Mouse (Mus musculus) retina, embryonic 14.5 days (tissue): ENCODE measurements around the gene Os9.
"Not testable (repeated sequence)": the region's sequence is repeated elsewhere in the genome, so short reads cannot be mapped to it uniquely, and the experiment has no call there.

ENCODE experiments used
- DNase-seq: peaks from one replicate; pipeline ENCODE4 v3.0.0-alpha.2; 2015; ENCODE audit warnings: low spot score

The Os9 gene

DNA sequence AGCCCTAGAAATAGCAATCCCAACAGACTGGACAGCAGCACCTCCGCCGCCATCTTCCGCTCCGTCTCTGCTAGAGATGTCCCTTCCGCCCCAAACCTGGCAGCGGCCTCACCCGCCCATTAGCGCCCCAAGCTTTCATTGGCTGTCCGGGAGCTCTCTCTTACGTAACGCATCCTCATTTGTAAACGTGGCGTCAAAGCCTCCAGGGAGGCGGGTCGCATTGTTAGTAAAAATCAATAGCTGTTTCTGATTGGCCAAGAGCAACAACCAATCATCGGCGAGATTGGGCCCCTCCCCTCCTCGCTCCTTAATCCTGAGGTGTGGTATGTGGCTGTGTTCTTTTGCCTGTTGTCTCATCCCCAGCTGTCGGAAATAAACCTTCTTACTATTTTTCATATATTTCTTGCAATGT, at the start of gene Os9:
Gene Os9 (minus strand): TSS at position 66 of the 412 bp plus-strand sequence.
- peak; percentile 99 for DNase-seq

- no peak for DNase-seq
Observed at GRCm38 (mm10) chr10:127170002-127170401, 49.1 kb upstream of the Os9 start.

DNA sequence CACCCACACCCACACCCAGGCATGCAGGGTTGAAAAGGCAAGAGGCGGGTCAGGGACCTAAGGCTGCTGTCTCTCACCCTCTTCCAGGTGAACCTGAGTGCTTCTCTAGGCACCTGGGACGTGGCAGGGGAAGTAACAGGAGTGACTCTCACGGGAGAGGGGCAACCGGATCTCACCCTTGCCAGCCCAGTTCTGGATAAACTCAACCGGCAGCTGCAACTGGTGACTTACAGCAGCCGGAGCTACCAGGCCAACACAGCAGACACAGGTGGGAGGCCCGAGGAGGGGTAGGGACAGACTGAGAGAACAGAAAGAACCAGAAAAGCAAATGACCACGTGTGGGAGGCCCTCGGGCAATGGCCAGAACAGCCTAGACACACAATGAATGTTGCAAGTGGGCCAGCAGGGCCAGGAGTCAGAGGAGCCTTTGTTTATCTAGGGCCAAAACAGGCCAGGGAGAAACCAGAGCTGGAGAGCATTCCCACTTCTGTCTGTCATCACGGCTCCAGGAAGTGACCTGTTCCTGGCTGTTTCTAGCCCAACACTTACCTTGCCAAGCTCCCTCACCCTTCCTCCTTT, 46.8 kb upstream of the Os9 start:
- no peak for DNase-seq

DNA sequence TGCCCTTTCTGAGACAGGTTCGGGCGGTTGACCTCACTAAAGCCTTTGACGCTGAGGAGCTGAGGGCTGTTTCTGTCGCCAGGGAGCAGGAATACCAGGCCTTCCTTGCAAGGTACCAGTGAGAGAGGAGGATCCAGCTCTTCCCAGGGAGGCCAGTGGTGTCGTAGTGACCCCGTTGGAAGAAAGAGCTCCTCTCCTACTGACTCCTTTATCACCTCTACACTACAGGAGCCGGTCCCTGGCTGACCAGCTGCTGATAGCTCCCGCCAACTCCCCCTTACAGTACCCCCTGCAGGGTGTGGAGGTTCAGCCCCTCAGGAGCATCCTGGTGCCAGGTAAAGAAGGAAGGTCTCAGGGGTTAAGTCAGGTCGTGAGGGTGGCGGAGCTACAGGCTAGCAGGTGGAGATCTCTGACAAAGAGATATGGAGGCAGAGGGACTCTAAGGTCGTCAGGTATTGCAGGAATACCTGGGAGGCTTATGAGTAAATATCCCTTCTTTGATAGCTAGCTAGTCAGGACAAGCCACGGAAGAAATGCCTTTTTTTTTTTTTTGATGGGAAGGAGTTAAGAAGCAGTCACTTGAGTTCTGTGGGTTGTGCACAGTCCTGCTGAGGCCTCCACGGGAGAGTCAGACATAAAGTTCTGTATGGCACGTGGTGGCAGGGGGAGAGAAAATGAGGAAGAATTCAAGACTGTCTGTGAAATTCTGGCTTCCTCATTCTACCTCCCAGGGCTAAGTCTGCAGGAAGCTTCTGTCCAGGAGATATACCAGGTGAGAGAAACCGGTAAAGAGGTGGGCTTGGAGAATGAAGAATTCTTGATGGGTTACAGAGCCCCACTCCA, 46.1 kb upstream of the Os9 start:
- no peak for DNase-seq

GRCm38 (mm10) chr10:127166404-127166715, 45.4 kb upstream of the Os9 start:
- DNase-seq, result no peak

GRCm38 (mm10) chr10:127165654-127166403, 44.9 kb upstream of the Os9 start:
- peak; percentile 60 for DNase-seq

DNA sequence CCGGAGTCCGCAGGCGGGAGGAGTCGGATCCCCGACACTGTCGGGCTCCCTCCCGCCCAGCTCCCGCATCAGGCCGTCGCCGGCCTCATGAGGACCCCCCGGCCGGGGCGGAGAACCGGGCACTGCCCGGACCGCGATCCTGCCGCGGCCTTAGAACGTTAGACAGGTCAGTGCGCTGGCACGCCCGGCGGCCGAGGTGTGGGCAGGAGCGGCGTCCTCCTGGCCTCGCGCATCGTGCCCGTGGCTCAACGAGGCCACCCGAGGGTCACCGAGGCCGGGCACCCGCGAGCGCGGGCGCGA, 44.4 kb upstream of the Os9 start:
- DNase-seq, result no peak

DNA sequence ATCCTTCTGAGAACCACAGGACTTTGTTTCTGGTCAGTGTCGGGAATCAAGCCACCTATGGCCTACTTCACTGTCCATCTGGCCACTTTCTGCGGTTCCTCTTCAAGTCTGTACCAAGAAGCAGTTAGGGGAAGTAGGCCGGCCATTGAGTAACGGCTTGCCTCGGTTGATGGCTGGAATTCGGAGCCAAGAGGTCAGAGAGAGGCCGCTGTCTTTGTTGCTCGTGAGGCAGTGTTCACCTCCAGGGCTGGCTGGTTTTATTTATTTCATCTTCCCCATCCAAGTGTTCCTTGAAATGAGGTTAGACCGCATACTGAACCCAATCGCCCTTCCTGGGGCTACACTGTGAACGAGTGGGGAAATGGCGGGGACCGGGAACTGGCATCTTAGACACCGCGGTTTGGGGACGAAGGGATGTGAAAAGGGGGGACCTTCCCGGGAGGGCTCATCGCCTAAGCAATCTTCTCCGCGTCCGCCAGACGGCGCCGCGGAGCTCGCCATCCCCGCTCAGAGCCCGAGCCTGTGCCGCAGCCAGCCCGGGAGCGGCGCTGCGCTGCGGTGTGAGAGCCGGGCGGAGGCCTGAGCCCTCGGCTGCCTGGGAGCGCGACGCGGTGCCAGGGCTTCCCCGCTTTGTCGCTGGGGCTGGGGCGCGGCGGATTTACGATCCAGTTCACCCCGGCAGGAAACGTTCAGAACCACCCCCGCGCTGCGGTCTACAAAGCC, 43.9 kb upstream of the Os9 start, which contains the start of gene B4galnt1:
Gene B4galnt1 (plus strand): TSS at position 595 of the 723 bp plus-strand sequence.
- DNase-seq, result peak; percentile 92

GRCm38 (mm10) chr10:127164190-127164589, 43.3 kb upstream of the Os9 start:
- DNase-seq, result no peak

GRCm38 (mm10) chr10:127162771-127163261, 41.9 kb upstream of the Os9 start:
- not testable (repeated sequence) for DNase-seq

- DNase-seq, result no peak
Observed at GRCm38 (mm10) chr10:127160728-127161127, 39.8 kb upstream of the Os9 start.

- DNase-seq, result no peak
Observed at GRCm38 (mm10) chr10:127160081-127160480, 39.1 kb upstream of the Os9 start.

- DNase-seq, result no peak
Observed at GRCm38 (mm10) chr10:127158471-127158870, 37.5 kb upstream of the Os9 start.

DNA sequence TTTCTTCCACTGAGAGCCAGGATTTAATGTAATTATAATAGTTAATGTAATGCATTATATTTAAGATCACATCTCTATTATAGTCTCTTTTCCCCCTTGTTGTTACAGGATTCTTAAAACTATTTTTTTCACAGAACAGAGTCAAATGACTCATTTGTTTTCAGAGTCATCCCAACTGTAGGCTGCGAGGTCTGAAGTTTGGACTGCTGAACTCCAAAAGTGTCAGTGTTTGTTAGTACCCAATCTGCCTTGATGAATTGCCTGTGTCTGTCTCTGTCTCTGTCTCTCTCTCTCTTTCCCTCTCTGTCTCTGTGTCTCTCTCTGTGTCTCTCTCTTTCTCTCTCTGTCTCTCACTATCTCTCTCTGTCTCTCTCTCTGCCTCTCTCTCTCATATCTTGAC, 35.6 kb upstream of the Os9 start:
- no peak for DNase-seq

DNA sequence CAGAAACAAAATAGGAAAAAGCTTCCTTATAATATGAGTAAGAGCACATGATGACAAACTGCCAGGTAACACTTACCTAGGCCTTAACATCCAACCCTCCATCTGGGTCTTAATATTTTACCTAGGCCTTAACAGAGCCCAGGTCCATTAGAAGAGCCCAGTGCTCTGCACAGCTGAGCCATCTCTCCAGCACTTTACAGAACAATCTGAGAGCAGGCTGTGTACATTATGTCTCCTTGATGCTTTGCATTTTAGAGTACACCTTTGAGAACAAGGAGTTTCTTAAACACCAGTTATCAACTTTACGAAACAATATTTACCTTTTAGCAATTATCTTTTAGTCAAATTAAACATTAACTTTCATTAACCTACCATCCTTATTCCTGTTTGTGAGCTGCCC, 35.2 kb upstream of the Os9 start:
- DNase-seq, result no peak

DNA sequence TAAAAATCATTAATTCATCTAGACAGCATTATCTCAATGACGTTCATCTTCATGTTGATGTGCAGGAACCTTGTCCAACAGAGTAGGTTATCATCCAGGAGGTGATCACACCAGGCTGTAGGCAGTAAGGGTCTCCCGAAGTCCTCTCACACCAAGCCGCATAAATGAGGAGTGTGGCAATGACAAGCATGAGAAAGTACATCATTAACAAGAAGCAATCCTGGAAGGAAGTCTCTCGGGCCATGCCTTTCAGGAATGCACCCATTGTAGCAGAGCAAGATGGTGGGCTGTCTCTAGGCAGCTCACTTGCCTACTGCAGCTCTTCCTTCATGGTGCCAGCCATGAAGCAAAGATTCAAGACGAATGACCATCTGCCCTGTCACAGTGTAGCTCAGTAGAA, 33.7 kb upstream of the Os9 start:
- no peak for DNase-seq

- DNase-seq, result no peak
Observed at GRCm38 (mm10) chr10:127154241-127154640, 33.3 kb upstream of the Os9 start.

- DNase-seq, result no peak
Observed at GRCm38 (mm10) chr10:127153323-127153722, 32.4 kb upstream of the Os9 start.

DNA sequence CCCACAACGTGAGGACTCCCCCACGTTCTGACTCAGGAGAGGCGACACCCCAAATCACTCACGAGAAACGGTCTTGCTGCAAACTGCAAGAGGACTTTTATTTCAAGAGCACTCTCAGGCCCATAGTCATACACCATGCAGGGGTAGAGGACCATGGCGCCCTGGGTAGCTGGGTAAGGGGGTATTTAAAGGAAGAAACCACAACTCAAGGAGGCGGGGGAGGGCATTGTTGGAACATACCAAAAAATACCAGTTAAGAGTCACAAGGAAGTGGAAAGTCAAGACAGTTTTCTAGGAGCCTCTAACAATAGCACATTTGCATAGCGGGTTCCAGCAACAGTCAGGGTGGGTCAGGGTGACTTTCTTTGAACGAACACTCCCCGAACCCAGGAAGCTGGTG, 31.6 kb upstream of the Os9 start:
- DNase-seq, result not testable (repeated sequence)

- not testable (repeated sequence) for DNase-seq
Observed at GRCm38 (mm10) chr10:127151233-127151632, 30.3 kb upstream of the Os9 start.

GRCm38 (mm10) chr10:127150471-127150872, 29.5 kb upstream of the Os9 start:
- DNase-seq, result no peak

DNA sequence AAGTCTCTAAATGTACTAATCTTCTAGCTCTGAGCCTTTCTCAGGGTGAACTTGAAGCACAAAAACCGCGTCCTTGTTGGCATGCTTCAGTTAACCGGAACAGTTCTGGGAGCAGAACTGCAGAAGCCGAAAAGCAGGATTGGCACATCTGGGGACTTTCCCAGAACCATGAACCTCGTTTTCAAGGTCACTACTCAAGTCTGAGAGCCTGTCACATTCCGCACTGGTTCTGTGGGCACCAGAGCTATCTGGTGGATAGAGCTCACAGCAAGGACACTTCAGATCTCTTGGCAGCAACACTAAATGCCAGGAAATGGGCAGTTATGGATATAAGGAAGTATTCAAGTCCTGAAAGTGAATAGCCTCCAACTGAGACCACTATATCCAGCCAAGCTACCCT, 26.2 kb upstream of the Os9 start:
- no peak for DNase-seq
